Mouse (Mus musculus) bone marrow macrophage, adult 2 months (primary cell): Measurements from ENCODE around the gene Nsmce1. TPM values are rescaled to one million over a fixed set of nuclear protein-coding genes. Genes with fewer than 3 reads are reported as not detected.

Source experiments
- H3K27ac ChIP-seq: 2 replicates; pipeline ENCODE4 v1.5.1; 2012; ENCODE audit warnings: low read depth, low read length; ENCODE audit not compliant: insufficient read depth
- H3K4me1 ChIP-seq: 2 replicates; pipeline ENCODE4 v1.6.1; 2012; ENCODE audit warnings: low read length; ENCODE audit not compliant: control insufficient read depth, insufficient read depth
- H3K4me3 ChIP-seq: 2 replicates; pipeline ENCODE4 v1.5.1; 2012; ENCODE audit warnings: mild to moderate bottlenecking, low read length, moderate library complexity; ENCODE audit not compliant: insufficient read depth
- CTCF ChIP-seq: IDR thresholded peaks from 2 replicates; pipeline ENCODE4 v1.5.1; 2012; ENCODE audit warnings: low read depth, mild to moderate bottlenecking, low read length, moderate library complexity
- POLR2A ChIP-seq: IDR thresholded peaks from 2 replicates; pipeline ENCODE4 v1.6.1; 2012; ENCODE audit warnings: mild to moderate bottlenecking, low read depth, low read length, borderline replicate concordance
- polyA plus RNA-seq: library from polyadenylated mRNA; stranded (reverse); fragments of >200 nt; gene quantifications from 2 replicates; pipeline ENCODE4 v1.2.4, GENCODE M21; 2012; ENCODE audit not compliant: missing spikeins, insufficient read depth, insufficient read length

Gene Nsmce1
- 31.9 and 34.1 TPM in 2 replicates for polyA plus RNA-seq

GRCm38 (mm10) chr7:125490947-125491735 is at the start of gene Nsmce1:
Gene Nsmce1 (minus strand): TSS chr7:125491596.
- TF ChIP-seq POLR2A (no peak), CTCF (no peak)
- peaks cover 21% of the 10 kb centered on the region for H3K4me1 ChIP-seq

GRCm38 (mm10) chr7:125541026-125541425 is 49.6 kb upstream of the Nsmce1 start:
- Histone ChIP-seq H3K27ac (peak overlapping the region; percentile 5; the same call in 1 of the 2 replicates), H3K4me3 (no peak overlapping the region), H3K4me1 (peaks cover 35% of the 10 kb centered on the region)
- TF ChIP-seq POLR2A (no peak), CTCF (no peak)

More at GRCm38 (mm10) chr7:125490947-125491735, at the start of gene Nsmce1:
- Histone ChIP-seq H3K27ac (peak within 1 kb of the TSS; percentile 58), H3K4me3 (peak within 1 kb of the TSS; percentile 73)

DNA sequence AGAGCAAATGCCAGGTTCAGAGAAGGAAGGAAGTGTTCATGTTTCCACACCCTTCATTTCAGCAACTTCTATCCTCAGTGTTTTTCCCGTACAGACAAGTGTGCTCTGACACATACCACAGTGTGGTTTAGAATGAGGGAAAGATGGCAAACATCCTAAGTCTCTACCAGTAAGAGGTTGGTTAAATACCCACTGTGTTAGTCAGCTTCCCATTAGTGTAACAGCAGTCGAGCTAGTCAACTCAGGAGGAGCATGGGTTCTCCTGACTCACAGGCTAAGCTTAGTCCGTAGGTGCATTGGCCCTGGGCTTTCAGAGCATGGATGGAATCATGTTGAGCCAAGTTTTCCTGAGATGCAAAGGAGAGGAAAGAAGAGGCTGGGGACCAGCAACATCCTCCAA is 48.0 kb upstream of the Nsmce1 start:
- Histone ChIP-seq H3K27ac (no peak overlapping the region), H3K4me3 (no peak overlapping the region), H3K4me1 (peaks cover 35% of the 10 kb centered on the region)
- TF ChIP-seq CTCF (no peak), POLR2A (no peak)

- no peak for TF ChIP-seq POLR2A
- no peak for TF ChIP-seq CTCF
- H3K4me3 ChIP-seq, result no peak overlapping the region
- H3K4me1 ChIP-seq, result no peaks in the 10 kb centered on the region
- no peak overlapping the region for H3K27ac ChIP-seq
Observed at GRCm38 (mm10) chr7:125527901-125528580, 36.6 kb upstream of the Nsmce1 start.

- no peak overlapping the region for H3K4me3 ChIP-seq
- H3K27ac ChIP-seq, result no peak overlapping the region
- H3K4me1 ChIP-seq, result no peaks in the 10 kb centered on the region
- no peak for TF ChIP-seq POLR2A
Observed at GRCm38 (mm10) chr7:125527186-125527585, 35.8 kb upstream of the Nsmce1 start.

GRCm38 (mm10) chr7:125523051-125523450 is 31.7 kb upstream of the Nsmce1 start:
- Histone ChIP-seq H3K27ac (no peak overlapping the region), H3K4me3 (no peak overlapping the region), H3K4me1 (no peaks in the 10 kb centered on the region)
- TF ChIP-seq POLR2A (no peak), CTCF (no peak)

DNA sequence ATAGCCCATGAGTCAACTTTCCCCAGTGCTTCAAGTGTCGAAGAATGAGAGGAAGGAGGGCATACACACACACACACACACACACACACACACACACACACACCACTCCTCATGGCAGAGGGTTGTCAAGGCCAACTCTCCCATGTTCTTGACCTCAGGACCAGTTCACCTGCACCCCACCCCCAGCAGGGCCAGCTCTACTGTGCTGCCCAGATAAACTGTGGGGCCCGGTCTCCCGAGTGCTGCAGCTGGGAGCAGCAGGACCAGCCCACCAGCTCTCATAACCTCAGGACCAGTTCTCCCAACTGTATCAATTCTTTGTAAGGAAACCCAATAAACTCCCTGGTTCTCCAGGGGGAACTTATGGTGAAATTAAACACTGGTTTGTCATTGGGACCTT is 28.3 kb upstream of the Nsmce1 start:
- H3K4me1 ChIP-seq, result no peaks in the 10 kb centered on the region
- H3K27ac ChIP-seq, result no peak overlapping the region
- no peak overlapping the region for H3K4me3 ChIP-seq
- TF ChIP-seq POLR2A (no peak), CTCF (no peak)

DNA sequence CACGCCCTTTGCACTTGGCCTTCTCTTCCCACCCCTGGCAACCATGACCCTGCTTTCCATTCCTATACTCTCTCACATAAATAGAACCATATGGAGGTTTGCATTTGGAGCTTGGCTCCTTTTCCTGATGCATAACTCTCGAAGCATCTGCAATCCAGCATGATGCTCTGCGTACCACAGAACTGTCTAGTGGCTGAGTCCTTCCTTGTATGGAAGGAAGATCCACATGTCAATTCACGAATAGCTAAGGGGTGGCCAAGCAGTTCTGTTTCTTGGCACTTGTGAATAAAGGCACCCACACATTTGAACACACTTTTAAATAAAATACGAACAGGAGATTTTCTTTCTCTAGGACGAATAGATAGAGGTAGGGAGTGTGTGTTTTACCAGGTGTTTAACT is 26.1 kb upstream of the Nsmce1 start:
- Histone ChIP-seq H3K27ac (no peak overlapping the region), H3K4me3 (no peak overlapping the region), H3K4me1 (no peaks in the 10 kb centered on the region)
- TF ChIP-seq POLR2A, result no peak

DNA sequence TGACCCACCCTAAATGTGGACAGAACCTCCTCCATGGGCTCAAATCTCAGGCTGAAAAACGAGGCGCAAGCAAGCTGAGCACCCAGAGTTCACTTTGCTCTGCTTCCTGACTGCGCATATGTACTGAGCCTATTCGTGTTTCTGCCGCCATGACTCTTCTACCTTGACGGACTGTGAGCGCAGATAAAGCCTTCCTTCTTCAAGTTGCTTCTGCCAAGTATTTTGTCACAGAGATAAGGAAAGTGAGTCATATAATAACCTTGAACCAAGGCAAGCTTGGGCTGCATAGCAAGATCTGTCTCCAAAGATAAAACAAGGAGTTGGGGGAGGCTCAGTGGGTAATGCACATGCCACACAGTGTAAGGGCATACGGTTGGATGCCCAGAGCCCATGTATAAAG is 25.3 kb upstream of the Nsmce1 start:
- no peak for TF ChIP-seq CTCF
- no peak for TF ChIP-seq POLR2A
- H3K4me1 ChIP-seq, result no peaks in the 10 kb centered on the region
- H3K27ac ChIP-seq, result no peak overlapping the region

DNA sequence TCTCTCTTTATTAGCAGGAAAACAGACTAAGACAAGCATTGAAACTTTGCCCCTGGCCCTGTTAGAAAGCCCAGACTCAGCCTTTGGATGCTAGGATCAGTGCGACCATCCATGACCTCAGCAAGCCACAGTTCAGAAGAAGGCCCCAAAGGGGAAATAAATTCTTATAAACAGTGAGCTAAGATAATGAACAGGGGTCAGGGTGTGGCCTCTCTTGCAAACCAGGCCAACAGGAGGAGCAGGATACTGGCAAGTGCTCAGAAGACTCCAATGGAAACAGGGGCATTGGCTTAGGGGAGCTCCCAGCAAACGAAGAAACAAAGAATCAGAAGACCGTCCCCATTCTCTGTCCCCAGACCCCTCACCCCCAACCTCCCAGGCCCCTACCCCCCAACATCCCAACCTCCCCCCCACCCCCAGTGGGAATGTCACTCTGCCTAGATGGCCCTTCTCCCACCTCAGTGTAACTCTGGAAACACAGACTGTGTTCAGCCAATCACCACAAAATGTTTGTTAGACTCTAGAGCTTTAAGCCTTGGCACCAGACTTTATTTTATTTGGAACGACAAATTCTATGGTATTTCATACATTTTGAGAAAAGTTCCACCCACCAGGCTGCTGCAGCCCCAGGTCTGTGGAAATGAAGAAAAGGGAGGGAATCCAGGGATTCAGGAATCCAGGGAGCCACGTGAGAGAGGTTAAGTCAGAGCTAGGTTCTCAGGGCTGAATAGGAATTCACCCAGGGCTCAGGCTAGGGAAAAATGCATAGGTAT is 23.9 kb upstream of the Nsmce1 start:
- H3K27ac ChIP-seq, result no peak overlapping the region
- H3K4me3 ChIP-seq, result no peak overlapping the region
- no peaks in the 10 kb centered on the region for H3K4me1 ChIP-seq
- no peak for TF ChIP-seq POLR2A
- no peak for TF ChIP-seq CTCF

More for the DNA sequence above, 25.3 kb upstream of the Nsmce1 start:
- no peak overlapping the region for H3K4me3 ChIP-seq
